Mouse (Mus musculus) heart, adult 2 months (tissue): ENCODE measurements around the gene Cdkl3. TPM values are rescaled to one million over a fixed set of nuclear protein-coding genes. Genes with fewer than 3 reads are reported as not detected.
A peak's percentile ranks its signal among the peaks of the same experiment; 100 is the strongest.

ENCODE experiments used
- DNase-seq, 2 experiments: peaks; one replicate each; pipeline ENCODE4 v3.0.0; 2021
- H3K27ac ChIP-seq: fragments of 200-600 bp; 2 replicates; pipeline ENCODE4 v1.8.1; 2022
- H3K27me3 ChIP-seq: fragments of 200-500 bp; 2 replicates; pipeline ENCODE4 v1.6.1; 2012; ENCODE audit warnings: mild to moderate bottlenecking, low read length, inconsistent platforms, mixed read lengths; ENCODE audit not compliant: control insufficient read depth, insufficient read depth
- H3K36me3 ChIP-seq: fragments of 200-500 bp; 2 replicates; pipeline ENCODE4 v1.6.1; 2012; ENCODE audit warnings: low read length, inconsistent platforms; ENCODE audit not compliant: control insufficient read depth, insufficient read depth
- H3K4me1 ChIP-seq: fragments of 200-500 bp; 2 replicates; pipeline ENCODE4 v1.6.1; 2011; ENCODE audit warnings: low read length; ENCODE audit not compliant: control insufficient read depth, insufficient read depth
- H3K4me3 ChIP-seq: fragments of 200-600 bp; 2 replicates; pipeline ENCODE4 v1.8.1; 2022
- H3K79me2 ChIP-seq: fragments of 200-500 bp; replicated peaks from 2 replicates; pipeline ENCODE4 v1.6.1; 2012; ENCODE audit warnings: mild to moderate bottlenecking, inconsistent platforms, low read length, moderate library complexity, mixed read lengths; ENCODE audit not compliant: control insufficient read depth, insufficient read depth
- H3K9ac ChIP-seq: fragments of 200-500 bp; 2 replicates; pipeline ENCODE4 v1.6.1; 2012; ENCODE audit warnings: low read depth, mild to moderate bottlenecking, control low read depth, inconsistent platforms, low read length, mixed read lengths
- CTCF ChIP-seq: fragments of 200-600 bp; IDR thresholded peaks from 2 replicates; pipeline ENCODE4 v1.8.1; 2022; ENCODE audit warnings: antibody characterized with exemption, mild to moderate bottlenecking, moderate library complexity
- EP300 ChIP-seq: fragments of 200-500 bp; IDR thresholded peaks from 2 replicates; pipeline ENCODE4 v1.6.1; 2011; ENCODE audit warnings: low read depth, low read length, control low read depth; ENCODE audit not compliant: insufficient read depth
- POLR2A ChIP-seq: fragments of 200-500 bp; IDR thresholded peaks from 2 replicates; pipeline ENCODE4 v1.6.1; 2011; ENCODE audit warnings: mild to moderate bottlenecking, low read depth, low read length, control low read depth; ENCODE audit not compliant: insufficient read depth
- WGBS: fragments of 180-500 bp; shearing (Covaris S2); methylation state at CpG from one replicate; pipeline ENCODE4 v1.1.7; 2018; 5-methylcytosine and 5-hydroxymethylcytosine counted together
- intact Hi-C: fragments of 180-260 bp; cut with DNase I; formaldehyde crosslinking; loops from one replicate; pipeline ENCODE4 v1.15.1; 2025
- microRNA-seq, 2 experiments: library from miRNA; unstranded; fragments of <30 nt; microRNA quantifications; one replicate each; pipeline ENCODE4 v1.2.0; 2021
- polyA plus RNA-seq: library from polyadenylated mRNA; depleted of rRNA; stranded (reverse); fragments of >200 nt; gene quantifications from 2 replicates; pipeline ENCODE4 v1.2.3, GENCODE M21; 2012; rRNA removed
- total RNA-seq, 2 experiments: library from RNA; stranded (reverse); gene quantifications; 2 replicates each; pipeline ENCODE4 v1.2.3; 2021

Cdkl3 gene
- total and polyA plus RNA-seq, 3 experiments: 3.0 to 5.2 (median 4.6) TPM

- H3K36me3 ChIP-seq: no peaks in the 10 kb centered on the region; the same call in 1 of the 2 replicates
- peak; percentile 39 for TF ChIP-seq CTCF
- no peak for TF ChIP-seq EP300
- TF ChIP-seq POLR2A: no peak
- intact Hi-C loops: loop anchor here (5.0 kb wide), 1 partner anchor 62 kb away; no protein-coding TSS in a partner anchor
- 25% methylated on average over 3 of the region's 3 CpGs for WGBS
- no peak overlapping the region for H3K4me3 ChIP-seq
- H3K79me2 ChIP-seq: no peaks in the 10 kb centered on the region; the same call in 1 of the 2 replicates
- no peak overlapping the region for H3K9ac ChIP-seq
- H3K27ac ChIP-seq: peak overlapping the region; percentile 64; the same call in 1 of the 2 replicates
- DNase-seq: no peak
- no peaks in the 10 kb centered on the region for H3K27me3 ChIP-seq
- H3K4me1 ChIP-seq: no peaks in the 10 kb centered on the region
Measured at GRCm38 (mm10) chr11:52129171-52129570, 125.2 kb downstream of the Cdkl3 start.

DNA sequence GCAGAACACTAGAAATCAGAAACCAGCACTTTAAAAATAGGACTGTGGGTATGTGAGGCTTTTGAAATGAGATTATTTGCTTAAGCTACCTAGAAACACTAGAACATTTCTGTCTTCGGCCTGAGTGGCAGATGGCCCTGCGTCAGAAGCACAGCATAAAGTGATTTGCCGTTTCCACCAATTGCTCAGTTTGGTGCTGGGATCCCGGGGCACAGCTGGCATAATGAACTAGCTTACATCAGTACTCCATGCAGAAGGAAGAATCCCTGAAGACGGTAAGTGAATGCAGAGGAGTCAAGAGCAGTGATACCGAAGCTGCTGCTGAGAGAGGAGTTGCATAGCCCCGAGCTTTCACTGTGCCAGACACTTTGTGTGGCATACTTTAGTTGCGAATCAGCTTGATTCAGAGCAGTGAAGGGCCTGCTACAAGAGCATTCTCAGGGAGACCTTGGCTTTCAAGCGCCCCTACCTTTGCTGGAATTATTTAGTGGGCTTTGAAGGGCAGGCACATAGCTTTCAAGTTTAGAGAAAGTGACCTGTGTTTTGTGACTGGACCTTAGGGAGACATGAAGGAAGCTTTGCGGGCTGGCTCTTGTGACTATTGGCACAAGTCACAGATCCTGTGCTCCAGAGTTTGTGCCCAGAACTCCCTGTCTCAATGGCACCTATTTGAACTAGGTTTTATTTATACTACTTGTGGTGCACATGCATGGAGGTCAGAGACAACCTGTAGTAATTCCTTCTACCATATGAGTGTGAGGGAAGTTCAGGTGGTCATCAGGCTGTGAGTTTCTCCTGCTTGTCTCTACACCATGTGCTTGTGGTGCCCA, 125.8 kb downstream of the Cdkl3 start:
- Histone ChIP-seq H3K27ac (peak overlapping the region; percentile 64), H3K36me3 (no peaks in the 10 kb centered on the region), H3K79me2 (no peaks in the 10 kb centered on the region), H3K27me3 (no peaks in the 10 kb centered on the region), H3K4me3 (no peak overlapping the region), H3K9ac (peak overlapping the region; percentile 19), H3K4me1 (no peaks in the 10 kb centered on the region)
- WGBS: 50% methylated on average over 10 of the region's 10 CpGs
- DNase-seq: peak in 1 of 2 experiments; percentile 31
- no peak for TF ChIP-seq CTCF
- TF ChIP-seq POLR2A: no peak
- no peak for TF ChIP-seq EP300
- intact Hi-C loops: loop anchor here (5.0 kb wide), 1 partner anchor 63 kb away; no protein-coding TSS in a partner anchor

DNA sequence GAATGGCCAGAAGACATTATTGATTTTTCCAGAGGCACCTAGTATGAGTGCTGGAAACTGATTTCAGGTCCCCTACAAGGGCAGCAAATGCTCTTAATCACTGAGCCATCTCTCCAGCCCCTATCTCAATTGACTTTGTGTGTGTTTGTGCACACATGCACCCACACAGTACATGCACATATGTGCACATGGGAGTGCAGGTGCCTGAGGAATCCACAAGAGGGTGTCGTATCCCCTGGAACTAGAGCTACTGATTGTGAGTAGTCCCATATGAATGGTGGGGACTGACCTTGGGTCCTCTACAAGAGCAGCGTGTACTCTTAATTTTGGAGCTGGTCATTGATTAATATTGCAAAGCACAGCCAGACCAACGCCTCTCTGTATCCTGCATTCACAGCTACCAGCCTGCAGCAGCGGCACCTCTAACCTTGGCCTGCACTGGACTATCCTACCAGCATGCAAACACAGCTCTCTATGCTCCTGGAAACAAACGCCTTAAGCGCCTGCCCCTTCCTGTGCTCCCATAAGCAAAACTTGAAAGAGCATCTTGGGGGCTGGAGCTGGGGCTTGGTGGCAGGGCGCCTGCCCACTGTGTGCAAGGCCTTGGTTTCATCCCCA, 126.5 kb downstream of the Cdkl3 start:
- intact Hi-C loops: no loop called here
- Histone ChIP-seq H3K27ac (peak overlapping the region; percentile 23; the same call in 1 of the 2 replicates), H3K79me2 (no peaks in the 10 kb centered on the region), H3K4me3 (no peak overlapping the region), H3K36me3 (no peaks in the 10 kb centered on the region), H3K27me3 (no peaks in the 10 kb centered on the region), H3K4me1 (no peaks in the 10 kb centered on the region), H3K9ac (no peak overlapping the region)
- 77% methylated on average over 7 of the region's 7 CpGs for WGBS
- no peak for DNase-seq
- TF ChIP-seq POLR2A: no peak
- no peak for TF ChIP-seq EP300
- peak; percentile 47 for TF ChIP-seq CTCF

Small RNA genes within 50 kb of the gene (microRNA-seq; reads per million reads assigned to microRNA genes)
- gene Gm24157 (0 reads per million in 2 experiments), gene Mir3061 (12.0 to 18.5 reads per million in 2 experiments)

Other genes starting within 250 kb of the Cdkl3 start
- 10 to 100 TPM; 15.3 to 16.6 TPM for gene Sec24a, start 240.6 kb upstream of the Cdkl3 start, total RNA-seq
- gene Sec24a, start 240.6 kb upstream of the Cdkl3 start, polyA plus RNA-seq: 9.3 and 12.3 TPM in 2 replicates
- 100 to 1,000 TPM; 123 to 149 TPM for gene Sar1b, start 240.5 kb upstream of the Cdkl3 start, total RNA-seq
- 64.2 and 131 TPM in 2 replicates for gene Sar1b, start 240.5 kb upstream of the Cdkl3 start, polyA plus RNA-seq
- 10 to 100 TPM; 11.3 to 12.4 TPM for gene Jade2, start 146.6 kb upstream of the Cdkl3 start, total RNA-seq
- 6.5 and 7.3 TPM in 2 replicates for gene Jade2, start 146.6 kb upstream of the Cdkl3 start, polyA plus RNA-seq
- gene Cdkn2aipnl, start 36.6 kb upstream of the Cdkl3 start, total RNA-seq: 10 to 100 TPM; 10.2 to 10.8 TPM
- 8.4 and 14.1 TPM in 2 replicates for gene Cdkn2aipnl, start 36.6 kb upstream of the Cdkl3 start, polyA plus RNA-seq
- 100 to 1,000 TPM; 265 to 344 TPM for gene Ube2b, start 3.5 kb upstream of the Cdkl3 start, total RNA-seq
- 197 and 295 TPM in 2 replicates for gene Ube2b, start 3.5 kb upstream of the Cdkl3 start, polyA plus RNA-seq
- gene Ppp2ca, start 94.5 kb downstream of the Cdkl3 start, total RNA-seq: 10 to 100 TPM; 52.7 to 58.0 TPM
- gene Ppp2ca, start 94.5 kb downstream of the Cdkl3 start, polyA plus RNA-seq: 31.0 and 60.7 TPM in 2 replicates
- not detected for gene Olfr1373, start 141.3 kb downstream of the Cdkl3 start, total RNA-seq
- not detected in 2 replicates for gene Olfr1373, start 141.3 kb downstream of the Cdkl3 start, polyA plus RNA-seq
- gene Olfr1371, start 209.8 kb downstream of the Cdkl3 start, total RNA-seq: not detected
- gene Olfr1371, start 209.8 kb downstream of the Cdkl3 start, polyA plus RNA-seq: not detected in 2 replicates
- gene Skp1a, start 227.8 kb downstream of the Cdkl3 start, total RNA-seq: 100 to 1,000 TPM; 241 to 255 TPM
- gene Skp1a, start 227.8 kb downstream of the Cdkl3 start, polyA plus RNA-seq: 38.9 and 72.9 TPM in 2 replicates